Mouse (Mus musculus): ENCODE results near the gene Plxdc1. TPM values are rescaled to one million over a fixed set of nuclear protein-coding genes. Genes with fewer than 3 reads are reported as not detected.

The Plxdc1 gene
- polyA plus RNA-seq, 1 experiment from 2014 or later: 0.11 TPM

DNA sequence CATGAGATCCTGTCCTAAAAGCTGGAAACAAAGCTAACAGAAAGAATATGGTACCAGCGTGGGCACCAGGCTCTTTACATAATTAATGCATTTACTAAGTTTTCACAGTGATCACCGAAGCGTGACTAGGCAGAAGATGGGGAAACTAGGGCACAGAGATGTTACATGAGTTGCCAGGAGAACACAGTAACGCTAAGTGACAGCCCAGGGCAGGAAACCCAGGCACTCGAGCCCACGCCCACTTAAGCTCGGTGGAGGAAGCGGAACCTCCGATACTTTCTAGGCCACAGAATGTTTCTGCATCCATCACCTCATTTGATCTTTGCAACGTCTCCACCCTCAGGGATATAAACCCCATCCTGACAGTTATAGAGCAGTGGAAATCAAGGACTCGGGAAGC, 21.8 kb upstream of the Plxdc1 start:
- no peak for DNase-seq (ENCODE audit: extremely low spot score, low spot score)
- H3K36me3 ChIP-seq (replicated peaks): peaks cover 51% of the 10 kb centered on the region
- peaks cover 32% of the 10 kb centered on the region for H3K4me1 ChIP-seq
- H3K9me3 ChIP-seq: no peaks in the 10 kb centered on the region
- no peak overlapping the region for H3K27ac ChIP-seq
- peaks cover 48% of the 10 kb centered on the region for H3K27me3 ChIP-seq (ENCODE audit: poor library complexity, severe bottlenecking)
- H3K4me3 ChIP-seq: no peak overlapping the region
- 88% methylated on average over 11 of the region's 11 CpGs for WGBS

DNA sequence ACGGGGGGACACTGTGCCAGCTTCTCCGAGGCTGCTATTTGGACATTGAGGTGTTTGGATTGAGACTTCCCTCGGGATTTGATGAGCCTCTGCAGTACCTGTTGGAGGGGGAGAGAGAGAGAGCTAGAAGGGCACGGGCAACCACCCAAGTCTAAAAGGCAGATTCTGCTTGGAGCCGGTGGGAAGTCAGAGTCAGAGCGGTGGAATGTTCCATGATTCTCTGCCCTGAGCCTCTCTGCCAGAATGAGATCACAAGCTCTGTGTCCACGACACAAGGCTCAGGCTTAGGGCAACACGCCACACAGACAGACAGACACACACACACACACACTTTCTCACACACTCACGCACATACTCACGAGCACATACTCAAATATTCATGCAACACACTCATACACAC, 19.4 kb upstream of the Plxdc1 start:
- Histone ChIP-seq H3K27me3 (ENCODE audit: poor library complexity, severe bottlenecking) (peaks cover 54% of the 10 kb centered on the region), H3K36me3 (replicated peaks) (peaks cover 47% of the 10 kb centered on the region), H3K4me1 (peaks cover 42% of the 10 kb centered on the region), H3K9me3 (no peaks in the 10 kb centered on the region), H3K27ac (no peak overlapping the region), H3K4me3 (no peak overlapping the region)
- DNase-seq (ENCODE audit: extremely low spot score, low spot score): no peak
- 85% methylated on average over 10 of the region's 10 CpGs for WGBS

DNA sequence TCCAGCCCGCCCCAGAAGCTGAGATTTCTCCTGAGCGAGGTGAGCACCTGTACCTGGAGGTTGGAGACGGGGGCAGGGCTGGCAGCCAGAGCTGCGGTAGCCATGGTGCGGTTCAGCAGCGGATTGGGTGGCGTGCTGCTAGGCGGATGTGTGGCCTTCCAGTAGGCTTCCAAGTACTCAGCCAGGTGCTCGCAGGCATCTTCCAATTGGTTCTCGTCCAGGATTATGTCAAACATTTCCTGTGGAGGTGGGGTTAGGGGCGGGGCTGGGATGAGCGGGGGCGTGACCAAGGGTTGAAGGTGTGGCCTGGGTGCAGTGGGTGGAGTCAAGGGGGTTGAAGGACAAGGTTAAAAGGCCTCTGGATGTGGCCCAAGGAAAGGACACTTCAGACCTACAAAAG, 18.8 kb upstream of the Plxdc1 start:
- 35% methylated on average over 13 of the region's 13 CpGs for WGBS
- 0 out of 2 replicates have a peak overlapping the region, but pooled peaks have one; percentile 13 for H3K4me3 ChIP-seq
- H3K9me3 ChIP-seq: no peaks in the 10 kb centered on the region
- peaks cover 42% of the 10 kb centered on the region for H3K36me3 ChIP-seq (replicated peaks)
- DNase-seq (ENCODE audit: extremely low spot score, low spot score): no peak
- H3K27me3 ChIP-seq (ENCODE audit: poor library complexity, severe bottlenecking): peaks cover 60% of the 10 kb centered on the region
- peaks cover 48% of the 10 kb centered on the region for H3K4me1 ChIP-seq
- no peak overlapping the region for H3K27ac ChIP-seq

DNA sequence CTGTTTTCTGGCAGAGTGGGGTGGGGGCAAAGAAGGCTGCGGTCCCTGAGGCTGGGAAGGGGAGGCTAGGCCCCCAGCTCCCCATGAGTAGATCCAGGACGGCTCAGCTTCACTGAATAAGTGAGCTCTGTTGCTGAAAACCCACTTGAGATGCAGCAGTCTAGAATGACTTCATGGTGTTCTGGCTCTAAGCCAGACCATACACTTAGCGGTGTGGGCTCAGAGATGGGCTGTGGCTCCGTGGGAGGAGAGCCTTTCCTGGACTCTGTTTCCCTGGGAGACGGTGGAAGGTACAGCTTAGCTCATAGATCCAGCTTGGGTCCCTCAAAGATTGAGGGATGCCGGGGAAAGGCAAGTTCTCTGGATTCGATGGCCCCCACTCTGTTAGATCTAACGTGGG, 17.9 kb upstream of the Plxdc1 start:
- H3K27me3 ChIP-seq (ENCODE audit: poor library complexity, severe bottlenecking): peaks cover 70% of the 10 kb centered on the region
- 93% methylated on average over 8 of the region's 8 CpGs for WGBS
- H3K27ac ChIP-seq: no peak overlapping the region
- H3K9me3 ChIP-seq: no peaks in the 10 kb centered on the region
- no peak for DNase-seq (ENCODE audit: extremely low spot score, low spot score)
- H3K36me3 ChIP-seq (replicated peaks): peaks cover 34% of the 10 kb centered on the region
- H3K4me1 ChIP-seq: peaks cover 49% of the 10 kb centered on the region
- H3K4me3 ChIP-seq: no peak overlapping the region

DNA sequence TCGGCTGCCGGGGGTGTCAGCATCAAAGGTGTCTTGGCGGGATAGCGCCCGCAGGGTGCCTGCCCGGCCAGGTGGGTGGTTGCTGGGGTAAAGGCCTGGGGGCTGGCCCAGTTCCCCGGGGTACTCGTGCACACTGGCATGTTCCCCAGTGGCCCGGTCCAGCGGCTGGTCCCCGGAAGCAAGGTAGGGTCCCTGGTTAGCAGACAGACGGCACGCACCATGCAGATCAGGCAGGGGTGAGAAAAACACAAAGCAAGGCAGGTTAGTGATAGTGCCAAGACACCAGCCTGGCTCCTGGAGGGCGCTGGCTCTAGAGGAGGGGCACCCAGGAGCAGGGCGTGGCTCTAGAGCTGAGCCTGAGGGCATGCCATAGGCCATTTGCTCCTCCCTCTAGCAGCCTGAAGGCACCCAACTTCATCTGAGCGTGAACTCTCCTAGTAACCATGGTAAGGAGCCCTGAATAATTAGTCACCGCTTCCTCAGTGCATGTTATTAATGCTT, 17.0 kb upstream of the Plxdc1 start:
- Histone ChIP-seq H3K36me3 (replicated peaks) (peaks cover 27% of the 10 kb centered on the region), H3K9me3 (no peaks in the 10 kb centered on the region), H3K27ac (peak overlapping the region; percentile 45; the same call in 1 of the 2 replicates), H3K4me1 (peaks cover 49% of the 10 kb centered on the region), H3K4me3 (peak overlapping the region; percentile 40), H3K27me3 (ENCODE audit: poor library complexity, severe bottlenecking) (peaks cover 79% of the 10 kb centered on the region)
- 30% methylated on average over 17 of the region's 17 CpGs for WGBS
- DNase-seq (ENCODE audit: extremely low spot score, low spot score): no peak

DNA sequence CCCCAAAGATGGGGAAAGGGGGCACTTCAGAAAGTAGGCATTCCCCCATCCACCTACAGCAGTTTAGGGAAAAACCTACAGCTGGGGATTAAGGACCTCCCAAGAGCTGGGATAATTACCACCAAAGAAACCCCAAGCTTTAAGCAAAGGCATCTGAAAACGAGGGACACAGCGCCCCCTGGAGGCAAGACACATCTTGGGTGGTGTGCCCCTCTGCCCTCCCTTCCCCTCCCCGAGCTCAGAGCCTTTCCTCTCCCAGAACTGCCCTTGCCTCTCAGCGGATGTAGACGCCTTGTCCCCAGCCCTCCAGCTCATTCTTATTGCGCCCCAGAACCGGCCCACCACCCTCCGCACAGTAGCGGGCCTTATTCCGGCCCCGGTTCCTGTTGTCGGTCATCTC, 16.4 kb upstream of the Plxdc1 start:
- peaks cover 24% of the 10 kb centered on the region for H3K36me3 ChIP-seq (replicated peaks)
- H3K9me3 ChIP-seq: no peaks in the 10 kb centered on the region
- peak overlapping the region; percentile 45; the same call in 1 of the 2 replicates for H3K27ac ChIP-seq
- peak overlapping the region; percentile 40 for H3K4me3 ChIP-seq
- 7% methylated on average over 12 of the region's 12 CpGs for WGBS
- peaks cover 49% of the 10 kb centered on the region for H3K4me1 ChIP-seq
- peak; percentile 85 for DNase-seq (ENCODE audit: extremely low spot score, low spot score)
- H3K27me3 ChIP-seq (ENCODE audit: poor library complexity, severe bottlenecking): peaks cover 85% of the 10 kb centered on the region

DNA sequence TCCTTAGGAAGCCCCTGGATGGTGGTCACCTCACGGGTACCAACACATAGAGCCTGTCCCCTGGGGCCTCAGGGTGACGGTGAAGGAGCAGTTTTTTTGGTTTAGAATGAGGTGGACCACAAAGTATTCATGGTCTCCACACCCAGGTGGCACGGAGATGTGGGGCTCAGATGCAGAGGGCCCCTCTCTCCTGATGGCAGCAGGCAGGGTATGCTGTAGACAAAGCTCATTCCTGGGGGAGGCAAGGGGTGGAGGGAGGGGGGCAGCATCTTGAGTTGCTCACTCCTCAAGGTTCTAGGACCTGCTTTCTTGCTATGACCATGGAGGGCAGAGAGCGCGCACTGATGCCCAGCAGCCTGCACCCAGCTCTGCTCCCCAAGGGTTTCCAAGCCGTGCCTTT, 15.7 kb upstream of the Plxdc1 start:
- Histone ChIP-seq H3K4me3 (peak overlapping the region; percentile 40; the same call in 1 of the 2 replicates), H3K27me3 (ENCODE audit: poor library complexity, severe bottlenecking) (peaks cover 91% of the 10 kb centered on the region), H3K36me3 (replicated peaks) (peaks cover 20% of the 10 kb centered on the region), H3K4me1 (peaks cover 49% of the 10 kb centered on the region), H3K27ac (peak overlapping the region; percentile 30; the same call in 1 of the 2 replicates), H3K9me3 (no peaks in the 10 kb centered on the region)
- DNase-seq (ENCODE audit: extremely low spot score, low spot score): no peak
- WGBS: 52% methylated on average over 6 of the region's 6 CpGs

DNA sequence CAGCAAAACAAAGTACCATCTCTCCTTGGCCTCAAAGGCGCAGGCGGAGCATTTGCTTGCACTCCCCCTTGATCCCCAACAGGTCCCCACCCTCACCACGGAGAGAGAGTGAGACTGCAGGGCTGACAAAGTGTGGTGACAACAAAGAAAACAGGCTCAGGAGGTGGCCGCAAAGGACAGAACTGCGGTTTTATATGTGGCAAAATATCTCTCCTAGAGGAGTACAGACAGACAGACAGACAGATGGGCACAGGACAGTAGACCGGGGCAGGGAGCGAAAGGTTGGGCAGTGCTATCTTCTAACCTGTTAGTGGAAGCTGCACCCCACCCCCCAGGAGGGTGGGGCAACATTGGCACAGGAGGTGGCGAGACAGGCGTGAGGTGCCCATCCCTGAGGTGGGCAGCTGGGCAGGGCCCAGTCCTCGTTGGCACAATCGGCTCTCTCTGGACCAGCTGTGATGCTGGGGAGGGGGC, 15.1 kb upstream of the Plxdc1 start:
- DNase-seq (ENCODE audit: extremely low spot score, low spot score): no peak
- no peak overlapping the region; the same call in 1 of the 2 replicates for H3K4me3 ChIP-seq
- H3K27ac ChIP-seq: no peak overlapping the region
- H3K36me3 ChIP-seq (replicated peaks): peaks cover 20% of the 10 kb centered on the region
- peaks cover 49% of the 10 kb centered on the region for H3K4me1 ChIP-seq
- H3K9me3 ChIP-seq: no peaks in the 10 kb centered on the region
- peaks cover 97% of the 10 kb centered on the region for H3K27me3 ChIP-seq (ENCODE audit: poor library complexity, severe bottlenecking)
- WGBS: 35% methylated on average over 11 of the region's 11 CpGs

DNA sequence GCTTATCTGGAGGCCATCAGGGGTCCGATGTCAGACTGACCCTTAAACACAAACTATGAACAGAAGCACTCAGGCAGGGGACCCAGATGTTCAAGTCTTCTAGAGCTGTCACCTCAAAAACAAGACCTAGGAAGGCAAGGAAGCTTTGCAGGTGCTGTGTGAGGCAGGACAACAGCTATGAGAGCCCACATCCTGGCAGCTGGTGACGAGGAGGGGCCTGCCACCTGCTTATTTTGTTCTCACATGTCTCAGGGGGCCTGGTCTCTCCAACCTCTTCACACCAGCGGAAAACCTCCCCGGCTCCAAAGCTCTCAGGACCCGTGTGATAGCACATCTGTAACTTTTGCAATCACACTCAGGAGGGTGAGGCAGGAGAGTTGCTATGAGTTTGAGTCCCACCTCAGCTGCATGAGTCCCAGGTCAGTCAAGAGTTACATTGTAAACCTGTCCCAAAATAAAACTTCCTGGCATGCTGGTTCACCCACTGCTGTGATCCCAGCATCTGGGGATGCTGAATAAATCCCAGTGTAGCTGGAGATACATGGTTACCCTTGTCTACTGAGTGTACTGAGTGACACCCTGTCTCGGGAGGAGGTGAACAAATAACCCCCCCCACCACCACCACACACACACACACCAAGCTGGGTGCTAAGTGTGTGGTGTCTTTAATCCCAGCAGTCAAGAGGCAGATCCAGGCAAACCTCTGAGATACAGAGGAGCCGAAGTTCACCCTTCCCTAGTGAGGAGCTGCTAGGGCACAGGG, 14.3 kb upstream of the Plxdc1 start:
- WGBS: 58% methylated on average over 7 of the region's 7 CpGs
- H3K36me3 ChIP-seq (replicated peaks): peaks cover 17% of the 10 kb centered on the region
- H3K4me1 ChIP-seq: peaks cover 53% of the 10 kb centered on the region
- H3K9me3 ChIP-seq: no peaks in the 10 kb centered on the region
- DNase-seq (ENCODE audit: extremely low spot score, low spot score): no peak
- no peak overlapping the region for H3K27ac ChIP-seq
- H3K27me3 ChIP-seq (ENCODE audit: poor library complexity, severe bottlenecking): peaks cover 98% of the 10 kb centered on the region
- H3K4me3 ChIP-seq: no peak overlapping the region; the same call in 1 of the 2 replicates

DNA sequence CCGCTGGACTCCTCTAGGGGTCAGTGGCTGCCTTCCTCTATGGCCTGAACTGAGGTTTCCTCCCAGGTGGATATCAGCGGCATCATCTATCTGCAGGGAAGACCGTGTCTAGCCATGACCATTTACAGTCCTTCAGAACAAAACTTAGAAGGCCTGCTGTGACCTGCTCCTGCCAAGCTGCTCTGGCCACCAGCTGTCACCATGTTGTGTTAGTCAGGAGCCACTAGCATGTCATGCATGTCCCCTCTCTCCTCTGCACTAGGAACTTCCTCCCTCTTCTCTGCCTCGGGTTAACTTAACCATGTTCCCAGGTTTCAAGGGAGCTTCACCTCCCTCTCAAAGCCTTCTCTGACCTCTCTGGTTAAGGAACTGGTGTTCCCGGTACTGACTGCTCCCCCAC, 13.5 kb upstream of the Plxdc1 start:
- Histone ChIP-seq H3K36me3 (replicated peaks) (peaks cover 9% of the 10 kb centered on the region), H3K4me1 (peaks cover 57% of the 10 kb centered on the region), H3K9me3 (no peaks in the 10 kb centered on the region), H3K27me3 (ENCODE audit: poor library complexity, severe bottlenecking) (peaks cover 98% of the 10 kb centered on the region), H3K4me3 (no peak overlapping the region), H3K27ac (no peak overlapping the region)
- DNase-seq (ENCODE audit: extremely low spot score, low spot score): no peak
- 74% methylated on average over 5 of the region's 5 CpGs for WGBS

DNA sequence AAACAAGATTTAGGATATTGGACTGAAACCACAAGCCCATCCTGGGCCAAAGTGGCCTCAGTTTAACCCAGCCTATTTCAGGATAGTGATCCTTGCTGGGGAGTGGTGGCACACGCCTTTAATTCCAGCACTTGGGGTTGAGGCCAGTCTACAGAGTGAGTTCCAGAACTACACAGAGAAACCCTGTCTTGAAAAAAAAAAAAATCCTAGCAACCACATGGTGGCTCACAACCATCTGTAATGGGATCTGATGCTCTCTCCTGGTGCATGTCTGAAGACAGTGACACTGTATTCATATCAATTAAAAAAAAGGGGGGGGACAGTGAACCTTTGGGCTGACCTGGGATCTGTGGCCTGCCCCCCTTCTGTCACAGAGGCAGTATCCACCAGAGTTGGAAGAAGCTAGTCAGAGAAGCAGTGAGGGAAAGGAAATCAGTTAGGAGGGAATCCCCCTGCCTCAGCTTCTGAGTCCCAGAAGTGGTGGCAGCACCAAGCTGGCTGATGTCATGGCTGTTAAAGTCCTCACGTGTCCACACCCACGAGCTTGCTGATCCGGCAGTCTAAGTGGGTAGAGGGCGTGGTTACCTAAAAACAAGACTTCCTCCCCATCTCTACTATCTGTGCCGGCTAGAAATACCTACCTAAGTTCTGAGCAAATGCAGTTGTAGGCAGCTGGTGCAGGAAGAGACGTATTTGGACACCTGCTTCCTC, 12.8 kb upstream of the Plxdc1 start:
- H3K27ac ChIP-seq: no peak overlapping the region
- peaks cover 98% of the 10 kb centered on the region for H3K27me3 ChIP-seq (ENCODE audit: poor library complexity, severe bottlenecking)
- H3K36me3 ChIP-seq (replicated peaks): peaks cover 2% of the 10 kb centered on the region; the same call in 1 of the 2 replicates
- peaks cover 60% of the 10 kb centered on the region for H3K4me1 ChIP-seq
- no peaks in the 10 kb centered on the region for H3K9me3 ChIP-seq
- WGBS: 76% methylated on average over 7 of the region's 7 CpGs
- DNase-seq (ENCODE audit: extremely low spot score, low spot score): no peak
- no peak overlapping the region for H3K4me3 ChIP-seq

DNA sequence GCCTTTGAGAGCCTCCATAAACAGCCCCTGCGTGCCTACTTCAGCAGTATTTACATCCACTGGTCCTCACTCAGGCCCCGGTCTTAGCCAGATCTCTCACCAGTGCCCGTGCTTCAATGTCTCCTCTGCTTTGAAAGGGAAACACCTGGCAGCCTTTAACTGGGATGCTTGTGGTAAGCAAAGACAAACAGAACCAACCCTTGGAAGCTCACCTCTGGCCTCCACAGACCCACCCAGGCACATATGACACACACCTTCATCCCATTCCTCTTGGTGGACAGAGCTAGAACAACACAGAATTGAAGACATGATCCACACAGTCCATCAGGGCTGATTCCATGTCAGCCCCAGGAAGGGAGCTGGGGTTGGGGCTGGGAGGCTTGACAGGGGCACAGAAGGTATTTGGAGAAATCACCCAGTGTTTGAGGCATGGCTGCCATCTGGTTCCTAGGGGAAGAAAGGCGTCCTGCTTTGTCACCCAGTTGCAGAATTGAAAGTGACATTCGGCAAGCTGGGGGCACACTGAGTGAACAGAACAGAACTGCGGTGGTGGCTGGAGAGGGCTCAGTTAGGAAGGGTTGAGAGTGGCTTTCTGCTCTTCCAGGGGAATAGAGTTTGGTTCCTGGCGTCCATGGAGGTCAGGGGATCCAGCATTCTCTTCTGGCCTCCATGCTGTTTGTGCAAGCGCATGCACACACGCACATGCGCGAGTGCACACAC, 12.0 kb upstream of the Plxdc1 start:
- no peak for DNase-seq (ENCODE audit: extremely low spot score, low spot score)
- no peaks in the 10 kb centered on the region for H3K36me3 ChIP-seq (replicated peaks)
- peaks cover 91% of the 10 kb centered on the region for H3K27me3 ChIP-seq (ENCODE audit: poor library complexity, severe bottlenecking)
- H3K27ac ChIP-seq: no peak overlapping the region
- H3K4me1 ChIP-seq: peaks cover 52% of the 10 kb centered on the region
- whole genome bisulfite sequencing: 85% methylated on average over 11 of the region's 11 CpGs
- H3K9me3 ChIP-seq: no peaks in the 10 kb centered on the region
- H3K4me3 ChIP-seq: no peak overlapping the region

All from forebrain, embryonic 10.5 days (tissue).